Mouse (Mus musculus) embryonic facial prominence, embryonic 11.5 days (tissue): ENCODE data around the gene Tnnt1. TPM values are rescaled to one million over a fixed set of nuclear protein-coding genes. Genes with fewer than 3 reads are reported as not detected.
A peak's percentile ranks its signal among the peaks of the same experiment; 100 is the strongest.

Experiments used
- ATAC-seq: fragments of 200-750 bp; cut with Nextera tagmentation; replicated peaks from 2 replicates; pipeline ENCODE4 v1.8.0; 2017; ENCODE audit warnings: low read depth; ENCODE audit not compliant: insufficient number of reproducible peaks, low FRiP score, low TSS enrichment
- DNase-seq: peaks from one replicate; pipeline ENCODE4 v3.0.0-alpha.2; 2015; ENCODE audit warnings: low spot score
- H3K27ac ChIP-seq: fragments of 300-500 bp; sonication (generic); replicated peaks from 2 replicates; pipeline ENCODE4 v1.5.1; 2014; ENCODE audit warnings: mild to moderate bottlenecking, low read depth, low read length, control low read depth
- H3K27me3 ChIP-seq: fragments of 300-500 bp; sonication (generic); 2 replicates; pipeline ENCODE4 v1.6.1; 2014; ENCODE audit warnings: mild to moderate bottlenecking, low read length, moderate library complexity, mixed read lengths; ENCODE audit not compliant: control insufficient read depth, insufficient read depth
- H3K36me3 ChIP-seq: fragments of 300-500 bp; sonication (generic); replicated peaks from 2 replicates; pipeline ENCODE4 v1.6.1; 2014; ENCODE audit warnings: low read depth, mild to moderate bottlenecking, low read length, moderate library complexity, mixed read lengths; ENCODE audit not compliant: control insufficient read depth, insufficient read depth
- H3K4me1 ChIP-seq: fragments of 300-500 bp; sonication (generic); 2 replicates; pipeline ENCODE4 v1.6.1; 2014; ENCODE audit warnings: low read length, mixed read lengths; ENCODE audit not compliant: control insufficient read depth, insufficient read depth
- H3K4me2 ChIP-seq: fragments of 300-500 bp; sonication (generic); 2 replicates; pipeline ENCODE4 v1.6.1; 2014; ENCODE audit warnings: low read depth, mild to moderate bottlenecking, control low read depth, low read length, moderate library complexity
- H3K4me3 ChIP-seq: fragments of 300-500 bp; sonication (generic); 2 replicates; pipeline ENCODE4 v1.5.1; 2014; ENCODE audit warnings: low read depth, low read length, control low read depth
- H3K9ac ChIP-seq: fragments of 300-500 bp; sonication (generic); replicated peaks from 2 replicates; pipeline ENCODE4 v1.6.1; 2014; ENCODE audit warnings: mild to moderate bottlenecking, control low read depth, low read length
- H3K9me3 ChIP-seq: fragments of 300-500 bp; sonication (generic); replicated peaks from 2 replicates; pipeline ENCODE4 v1.6.1; 2016; ENCODE audit warnings: mild to moderate bottlenecking, low read length, inconsistent platforms, mixed read lengths; ENCODE audit not compliant: control insufficient read depth
- WGBS: fragments of 180-500 bp; shearing (Covaris S2); extraction: QIAGEN DNeasy Blood & Tissue Kit; methylation state at CpG from one replicate; pipeline ENCODE4 v1.1.7; 2014; 5-methylcytosine and 5-hydroxymethylcytosine counted together
- polyA plus RNA-seq: library from polyadenylated mRNA; unstranded; fragments of >200 nt; fragmentation: Nextera tagmentation; extraction: Ambion mirVana; gene quantifications from 2 replicates; pipeline ENCODE4 v1.2.1, GENCODE M21; 2014

The Tnnt1 gene
- polyA plus RNA-seq, 1 experiment from 2014 or later: 61.5 TPM

GRCm38 (mm10) chr7:4478796-4479291 is 37.3 kb downstream of the Tnnt1 start:
- peak overlapping the region; percentile 83 for H3K27ac ChIP-seq
- H3K36me3 ChIP-seq: peaks cover 3% of the 10 kb centered on the region; the same call in 1 of the 2 replicates
- no peak for DNase-seq
- no peak for ATAC-seq
- 5% methylated on average over 16 of the region's 16 CpGs for WGBS
- peaks cover 3% of the 10 kb centered on the region for H3K27me3 ChIP-seq
- peak overlapping the region; percentile 41 for H3K4me3 ChIP-seq
- no peaks in the 10 kb centered on the region for H3K4me1 ChIP-seq
- peak overlapping the region; percentile 51 for H3K9ac ChIP-seq
- H3K9me3 ChIP-seq: no peaks in the 10 kb centered on the region
- H3K4me2 ChIP-seq: peak overlapping the region; percentile 78

- H3K4me1 ChIP-seq: no peaks in the 10 kb centered on the region
- ATAC-seq: peak; percentile 98
- WGBS: 0% methylated on average over 39 of the region's 39 CpGs
Observed at GRCm38 (mm10) chr7:4478021-4478795, 38.0 kb downstream of the Tnnt1 start.

GRCm38 (mm10) chr7:4473940-4474339 is 42.2 kb downstream of the Tnnt1 start:
- Histone ChIP-seq H3K27me3 (peaks cover 16% of the 10 kb centered on the region), H3K4me1 (no peaks in the 10 kb centered on the region), H3K9me3 (no peaks in the 10 kb centered on the region), H3K4me3 (0 out of 2 replicates have a peak overlapping the region, but pooled peaks have one; percentile 1), H3K4me2 (no peak overlapping the region), H3K36me3 (no peaks in the 10 kb centered on the region), H3K9ac (no peak overlapping the region), H3K27ac (no peak overlapping the region)
- WGBS: 7% methylated on average over 19 of the region's 19 CpGs
- ATAC-seq (no peak), DNase-seq (no peak)

More at GRCm38 (mm10) chr7:4478021-4478795, 38.0 kb downstream of the Tnnt1 start:
- Histone ChIP-seq H3K27ac (peak overlapping the region; percentile 83), H3K9ac (peak overlapping the region; percentile 66), H3K36me3 (peaks cover 3% of the 10 kb centered on the region; the same call in 1 of the 2 replicates), H3K4me2 (peak overlapping the region; percentile 78), H3K9me3 (no peaks in the 10 kb centered on the region), H3K4me3 (peak overlapping the region; percentile 41), H3K27me3 (peaks cover 5% of the 10 kb centered on the region)
- peak; percentile 95 for DNase-seq

- no peaks in the 10 kb centered on the region for H3K4me1 ChIP-seq
- H3K27me3 ChIP-seq: peaks cover 16% of the 10 kb centered on the region
- no peaks in the 10 kb centered on the region for H3K36me3 ChIP-seq
- peak overlapping the region; percentile 21 for H3K4me3 ChIP-seq
- H3K27ac ChIP-seq: no peak overlapping the region
- peak; percentile 72 for ATAC-seq
- H3K4me2 ChIP-seq: peak overlapping the region; percentile 57
- no peak overlapping the region; the same call in 1 of the 2 replicates for H3K9ac ChIP-seq
- 1% methylated on average over 24 of the region's 24 CpGs for WGBS
- H3K9me3 ChIP-seq: no peaks in the 10 kb centered on the region
- DNase-seq: peak; percentile 85
Observed at GRCm38 (mm10) chr7:4471179-4471555, 45.0 kb downstream of the Tnnt1 start.

GRCm38 (mm10) chr7:4470275-4471178 is 45.7 kb downstream of the Tnnt1 start:
- Histone ChIP-seq H3K4me1 (no peaks in the 10 kb centered on the region), H3K9me3 (no peaks in the 10 kb centered on the region), H3K27me3 (peaks cover 16% of the 10 kb centered on the region), H3K4me2 (peak overlapping the region; percentile 57), H3K4me3 (peak overlapping the region; percentile 21), H3K36me3 (no peaks in the 10 kb centered on the region), H3K27ac (no peak overlapping the region), H3K9ac (peak overlapping the region; percentile 39; the same call in 1 of the 2 replicates)
- ATAC-seq: peak; percentile 31
- WGBS: 4% methylated on average over 35 of the region's 35 CpGs
- peak; percentile 75 for DNase-seq

- H3K9me3 ChIP-seq: no peaks in the 10 kb centered on the region
- no peak for ATAC-seq
- no peak overlapping the region for H3K4me2 ChIP-seq
- no peaks in the 10 kb centered on the region for H3K4me1 ChIP-seq
- H3K4me3 ChIP-seq: no peak overlapping the region
- H3K36me3 ChIP-seq: no peaks in the 10 kb centered on the region
- H3K27ac ChIP-seq: no peak overlapping the region
- peaks cover 10% of the 10 kb centered on the region for H3K27me3 ChIP-seq
- no peak for DNase-seq
- H3K9ac ChIP-seq: no peak overlapping the region
- WGBS: 71% methylated on average over 3 of the region's 3 CpGs
Observed at GRCm38 (mm10) chr7:4467801-4468200, 48.4 kb downstream of the Tnnt1 start.

GRCm38 (mm10) chr7:4464194-4464824 is 51.9 kb downstream of the Tnnt1 start:
- WGBS: 10% methylated on average over 12 of the region's 12 CpGs
- Histone ChIP-seq H3K4me2 (no peak overlapping the region), H3K36me3 (no peaks in the 10 kb centered on the region), H3K27ac (no peak overlapping the region), H3K27me3 (no peaks in the 10 kb centered on the region), H3K4me1 (no peaks in the 10 kb centered on the region), H3K4me3 (no peak overlapping the region), H3K9ac (0 out of 2 replicates have a peak overlapping the region, but pooled peaks have one; percentile 4), H3K9me3 (no peaks in the 10 kb centered on the region)
- ATAC-seq (peak; percentile 35; the same call in 1 of the 2 replicates), DNase-seq (no peak)
